Mouse (Mus musculus) gonadal fat pad, adult 2 months (tissue): ENCODE measurements around the gene Fbxw17. TPM values are rescaled to one million over a fixed set of nuclear protein-coding genes. Genes with fewer than 3 reads are reported as not detected.
"Not testable (repeated sequence)": the region's sequence is repeated elsewhere in the genome, so short reads cannot be mapped to it uniquely, and the experiment has no call there.

Experiments used
- DNase-seq: peaks from one replicate; pipeline ENCODE4 v3.0.0-alpha.2; 2012; ENCODE audit warnings: low read depth
- polyA plus RNA-seq: library from polyadenylated mRNA; depleted of rRNA; stranded (reverse); fragments of >200 nt; gene quantifications from 2 replicates; pipeline ENCODE4 v1.2.3, GENCODE M21; 2012; rRNA removed

Fbxw17 gene
- polyA plus RNA-seq = 19.6 and 19.9 TPM in 2 replicates

- peak; percentile 12 for DNase-seq
These were observed at the start of gene Fbxw17 for GRCm38 (mm10) chr13:50417389-50418183. Fbxw17 (plus strand) TSS chr13:50417864.

- not testable (repeated sequence) for DNase-seq
These were observed 44.5 kb upstream of the Fbxw17 start for GRCm38 (mm10) chr13:50372934-50373705.

GRCm38 (mm10) chr13:50389146-50389545 is 28.5 kb upstream of the Fbxw17 start:
- not testable (repeated sequence) for DNase-seq

GRCm38 (mm10) chr13:50418421-50418820 is 757 bp downstream of the Fbxw17 start:
- DNase-seq = no peak

GRCm38 (mm10) chr13:50423625-50424209 is 6.1 kb downstream of the Fbxw17 start:
- DNase-seq = no peak

- no peak for DNase-seq
These were observed 6.9 kb downstream of the Fbxw17 start for GRCm38 (mm10) chr13:50424517-50424916.

GRCm38 (mm10) chr13:50426686-50427085 is 9.0 kb downstream of the Fbxw17 start:
- DNase-seq = no peak

- DNase-seq = no peak
These were observed 26.1 kb downstream of the Fbxw17 start, which contains the start of gene Gm47429 for GRCm38 (mm10) chr13:50443812-50444211. Gm47429 (minus strand) TSS chr13:50443912.

GRCm38 (mm10) chr13:50445261-50445660 is 27.6 kb downstream of the Fbxw17 start:
- no peak for DNase-seq

- DNase-seq = not testable (repeated sequence)
These were observed 34.6 kb downstream of the Fbxw17 start for GRCm38 (mm10) chr13:50452266-50452665.

GRCm38 (mm10) chr13:50453426-50453825 is 35.8 kb downstream of the Fbxw17 start:
- DNase-seq = no peak

GRCm38 (mm10) chr13:50460433-50460832 is 42.8 kb downstream of the Fbxw17 start:
- DNase-seq = not testable (repeated sequence)

- DNase-seq = no peak
These were observed 47.2 kb downstream of the Fbxw17 start for GRCm38 (mm10) chr13:50464621-50465562.

GRCm38 (mm10) chr13:50467007-50467406 is 49.3 kb downstream of the Fbxw17 start, which contains the start of gene Nutm2:
Nutm2 (plus strand) TSS chr13:50467307.
- no peak for DNase-seq

Other genes starting within 250 kb of the Fbxw17 start
- not detected in 2 replicates for gene Gm906, start 167.6 kb upstream of the Fbxw17 start, polyA plus RNA-seq
- not detected in 2 replicates for gene Gm47429, start 26.0 kb downstream of the Fbxw17 start, polyA plus RNA-seq
- gene Nutm2, start 49.4 kb downstream of the Fbxw17 start, polyA plus RNA-seq = 0.04 TPM in 1 of 2 replicates, not detected in the other
- gene Gm904, start 225.4 kb downstream of the Fbxw17 start, polyA plus RNA-seq = not detected in 2 replicates